Mouse (Mus musculus) liver, embryonic 16.5 days (tissue): ENCODE measurements around the gene Phactr2. TPM values are rescaled to one million over a fixed set of nuclear protein-coding genes. Genes with fewer than 3 reads are reported as not detected.
"Not testable (repeated sequence)": the region's sequence is repeated elsewhere in the genome, so short reads cannot be mapped to it uniquely, and the experiment has no call there.

Experiments
- ATAC-seq: fragments of 200-750 bp; cut with Nextera tagmentation; 2 replicates; pipeline ENCODE4 v1.8.0; 2017; ENCODE audit warnings: low read depth, mild to moderate bottlenecking, moderate number of reproducible peaks, moderate library complexity
- H3K27ac ChIP-seq: fragments of 300-500 bp; sonication (generic); 2 replicates; pipeline ENCODE4 v1.5.1; 2014; ENCODE audit warnings: mild to moderate bottlenecking, low read length
- H3K27me3 ChIP-seq: fragments of 300-500 bp; sonication (generic); 2 replicates; pipeline ENCODE4 v1.6.1; 2014; ENCODE audit warnings: low read depth, low read length, mixed read lengths; ENCODE audit not compliant: control insufficient read depth, insufficient read depth
- H3K36me3 ChIP-seq: fragments of 300-500 bp; sonication (generic); 2 replicates; pipeline ENCODE4 v1.6.1; 2014; ENCODE audit warnings: mild to moderate bottlenecking; ENCODE audit not compliant: control insufficient read depth, insufficient read depth
- H3K4me1 ChIP-seq: fragments of 300-500 bp; sonication (generic); 2 replicates; pipeline ENCODE4 v1.6.1; 2014; ENCODE audit warnings: low read depth, low read length, mixed read lengths; ENCODE audit not compliant: control insufficient read depth
- H3K4me2 ChIP-seq: fragments of 300-500 bp; sonication (generic); 2 replicates; pipeline ENCODE4 v1.6.1; 2014; ENCODE audit warnings: low read depth, low read length, mixed read lengths
- H3K4me3 ChIP-seq: fragments of 300-500 bp; sonication (generic); 2 replicates; pipeline ENCODE4 v1.5.1; 2014; ENCODE audit warnings: low read depth, mild to moderate bottlenecking, low read length
- H3K9ac ChIP-seq: fragments of 300-500 bp; sonication (generic); 2 replicates; pipeline ENCODE4 v1.6.1; 2014; ENCODE audit warnings: low read depth, low read length
- H3K9me3 ChIP-seq: fragments of 300-500 bp; sonication (generic); replicated peaks from 2 replicates; pipeline ENCODE4 v1.6.1; 2016; ENCODE audit warnings: low read length; ENCODE audit not compliant: control insufficient read depth
- WGBS: fragments of 180-500 bp; shearing (Covaris S2); extraction: QIAGEN DNeasy Blood & Tissue Kit; methylation state at CpG from one replicate; pipeline ENCODE4 v1.1.7; 2014; ENCODE audit not compliant: insufficient replicate concordance; 5-methylcytosine and 5-hydroxymethylcytosine counted together
- polyA plus RNA-seq: library from polyadenylated mRNA; unstranded; fragments of >200 nt; fragmentation: Nextera tagmentation; extraction: Ambion mirVana; gene quantifications from 2 replicates; pipeline ENCODE4 v1.2.1, GENCODE M21; 2015

Phactr2 gene
- polyA plus RNA-seq, 1 experiment from 2014 or later: 3.4 TPM

GRCm38 (mm10) chr10:13466925-13467324 lies 7.3 kb downstream of the Phactr2 start:
- 57% methylated on average over 5 of the region's 5 CpGs for WGBS
- ATAC-seq: no peak

GRCm38 (mm10) chr10:13464295-13464694 lies 9.9 kb downstream of the Phactr2 start:
- H3K27ac ChIP-seq, H3K27me3 ChIP-seq, H3K36me3 ChIP-seq, H3K9ac ChIP-seq, H3K4me1 ChIP-seq, H3K4me3 ChIP-seq, H3K4me2 ChIP-seq, ATAC-seq, H3K9me3 ChIP-seq: not testable (repeated sequence)
- 49% methylated on average over 3 of the region's 3 CpGs for WGBS

More at GRCm38 (mm10) chr10:13466925-13467324, 7.3 kb downstream of the Phactr2 start:
- no peak overlapping the region for H3K4me2 ChIP-seq
- H3K36me3 ChIP-seq: no peaks in the 10 kb centered on the region
- no peaks in the 10 kb centered on the region for H3K4me1 ChIP-seq
- H3K4me3 ChIP-seq: no peak overlapping the region
- no peak overlapping the region for H3K27ac ChIP-seq
- no peaks in the 10 kb centered on the region for H3K9me3 ChIP-seq
- no peak overlapping the region for H3K9ac ChIP-seq
- no peaks in the 10 kb centered on the region for H3K27me3 ChIP-seq

DNA sequence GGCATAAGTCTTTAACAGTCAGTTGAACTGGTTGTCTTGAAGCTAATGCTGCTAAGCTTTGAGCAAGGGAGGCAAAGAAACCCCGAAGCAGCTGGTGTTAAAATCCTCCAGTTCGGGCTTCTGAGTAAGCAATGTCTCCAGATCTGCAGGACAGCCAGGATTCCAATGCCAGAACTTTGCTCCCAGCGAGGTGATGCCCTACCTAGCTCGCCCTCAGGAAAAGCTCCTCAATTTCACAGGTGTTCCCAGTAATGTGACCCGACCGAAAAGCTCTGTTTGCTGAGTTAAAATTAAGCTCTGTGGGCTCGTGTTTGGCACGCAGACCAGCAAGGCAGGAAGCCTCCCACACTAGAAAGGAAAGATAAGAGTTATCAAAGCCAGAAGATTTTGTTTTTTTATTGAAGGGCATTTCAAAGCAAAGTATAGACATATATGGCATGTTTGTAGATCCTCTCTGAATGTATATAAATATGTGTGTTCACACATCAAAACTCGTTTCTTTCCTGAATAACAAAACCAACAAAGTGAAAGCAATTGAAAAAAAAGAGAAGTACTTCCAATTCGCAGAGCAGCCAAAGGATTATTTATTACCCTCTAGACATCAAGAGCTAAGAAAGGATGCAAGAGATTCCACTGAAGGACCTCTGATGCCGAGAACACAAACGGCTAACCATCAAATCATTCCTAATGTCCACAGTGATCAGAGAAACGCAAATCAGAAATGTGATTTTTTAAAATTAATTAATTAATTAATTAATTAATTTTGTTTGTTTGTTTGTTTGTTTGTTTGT lies 20.8 kb downstream of the Phactr2 start:
- Histone ChIP-seq H3K4me2 (no peak overlapping the region), H3K9ac (no peak overlapping the region), H3K36me3 (no peaks in the 10 kb centered on the region), H3K9me3 (no peaks in the 10 kb centered on the region), H3K4me1 (no peaks in the 10 kb centered on the region), H3K4me3 (no peak overlapping the region), H3K27me3 (no peaks in the 10 kb centered on the region), H3K27ac (no peak overlapping the region)
- WGBS: 13% methylated on average over 13 of the region's 13 CpGs
- no peak for ATAC-seq

GRCm38 (mm10) chr10:13451640-13452039 lies 22.6 kb downstream of the Phactr2 start:
- Histone ChIP-seq H3K4me1 (no peaks in the 10 kb centered on the region), H3K27ac (no peak overlapping the region), H3K36me3 (no peaks in the 10 kb centered on the region), H3K4me3 (no peak overlapping the region), H3K4me2 (no peak overlapping the region), H3K27me3 (no peaks in the 10 kb centered on the region), H3K9me3 (no peaks in the 10 kb centered on the region), H3K9ac (no peak overlapping the region)
- WGBS: 70% methylated on average over 6 of the region's 6 CpGs
- ATAC-seq: no peak

- no peaks in the 10 kb centered on the region for H3K27me3 ChIP-seq
- no peak overlapping the region for H3K9ac ChIP-seq
- H3K4me3 ChIP-seq: no peak overlapping the region
- no peaks in the 10 kb centered on the region for H3K9me3 ChIP-seq
- no peaks in the 10 kb centered on the region for H3K36me3 ChIP-seq
- WGBS: 66% methylated on average over 7 of the region's 7 CpGs
- H3K27ac ChIP-seq: no peak overlapping the region
- H3K4me2 ChIP-seq: no peak overlapping the region
- H3K4me1 ChIP-seq: no peaks in the 10 kb centered on the region; the same call in 1 of the 2 replicates
- ATAC-seq: no peak
Observed at GRCm38 (mm10) chr10:13448283-13449045, 25.7 kb downstream of the Phactr2 start.

GRCm38 (mm10) chr10:13446791-13447249 lies 27.4 kb downstream of the Phactr2 start:
- H3K27ac ChIP-seq: no peak overlapping the region
- no peaks in the 10 kb centered on the region for H3K9me3 ChIP-seq
- H3K4me2 ChIP-seq: no peak overlapping the region
- no peaks in the 10 kb centered on the region; the same call in 1 of the 2 replicates for H3K4me1 ChIP-seq
- ATAC-seq: no peak
- no peak overlapping the region for H3K4me3 ChIP-seq
- no peaks in the 10 kb centered on the region for H3K27me3 ChIP-seq
- WGBS: 48% methylated on average over 3 of the region's 3 CpGs
- no peaks in the 10 kb centered on the region for H3K36me3 ChIP-seq
- no peak overlapping the region for H3K9ac ChIP-seq

- H3K4me3 ChIP-seq: no peak overlapping the region
- WGBS: 18% methylated on average over 5 of the region's 5 CpGs
- H3K27me3 ChIP-seq: no peaks in the 10 kb centered on the region
- no peaks in the 10 kb centered on the region; the same call in 1 of the 2 replicates for H3K4me1 ChIP-seq
- H3K27ac ChIP-seq: no peak overlapping the region
- no peaks in the 10 kb centered on the region for H3K9me3 ChIP-seq
- H3K36me3 ChIP-seq: no peaks in the 10 kb centered on the region
- no peak for ATAC-seq
- H3K4me2 ChIP-seq: no peak overlapping the region
- H3K9ac ChIP-seq: no peak overlapping the region
Observed at GRCm38 (mm10) chr10:13444257-13444656, 30.0 kb downstream of the Phactr2 start.

DNA sequence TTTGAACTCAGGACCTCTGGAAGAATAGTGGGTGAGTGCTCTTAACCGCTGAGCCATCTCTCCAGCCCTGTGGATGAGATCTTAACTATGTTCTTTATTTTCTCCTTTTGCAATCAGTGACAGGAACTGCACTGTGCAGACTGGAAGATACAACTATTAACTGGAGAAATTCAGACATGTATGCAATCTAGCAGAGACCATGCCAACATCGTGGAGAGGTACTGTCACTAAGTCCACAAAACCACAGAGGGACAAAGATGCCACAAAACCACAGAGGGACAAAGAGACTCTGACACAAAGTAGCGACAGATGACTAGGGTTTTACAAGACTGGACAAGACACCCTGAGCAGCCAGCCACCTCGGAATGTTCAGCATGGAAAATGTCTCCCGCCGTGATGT lies 30.6 kb downstream of the Phactr2 start:
- Histone ChIP-seq H3K27ac (no peak overlapping the region), H3K9me3 (no peaks in the 10 kb centered on the region), H3K4me3 (no peak overlapping the region), H3K4me1 (no peaks in the 10 kb centered on the region; the same call in 1 of the 2 replicates), H3K9ac (no peak overlapping the region), H3K36me3 (no peaks in the 10 kb centered on the region), H3K4me2 (no peak overlapping the region), H3K27me3 (no peaks in the 10 kb centered on the region)
- WGBS: 50% methylated on average over 6 of the region's 6 CpGs
- ATAC-seq: no peak

- WGBS: 56% methylated on average over 4 of the region's 4 CpGs
- H3K27ac ChIP-seq: no peak overlapping the region
- no peaks in the 10 kb centered on the region; the same call in 1 of the 2 replicates for H3K4me1 ChIP-seq
- H3K36me3 ChIP-seq: no peaks in the 10 kb centered on the region
- no peak overlapping the region for H3K9ac ChIP-seq
- ATAC-seq: no peak
- no peak overlapping the region for H3K4me3 ChIP-seq
- H3K9me3 ChIP-seq: no peaks in the 10 kb centered on the region
- H3K4me2 ChIP-seq: no peak overlapping the region
- no peaks in the 10 kb centered on the region for H3K27me3 ChIP-seq
Observed at GRCm38 (mm10) chr10:13440292-13440691, 33.9 kb downstream of the Phactr2 start.
